Mouse (Mus musculus) limb, embryonic 12.5 days (tissue): ENCODE data around the gene Ggcx. TPM values are rescaled to one million over a fixed set of nuclear protein-coding genes. Genes with fewer than 3 reads are reported as not detected.

Source experiments
- ATAC-seq: fragments of 200-750 bp; cut with Nextera tagmentation; 2 replicates; pipeline ENCODE4 v1.8.0; 2017; ENCODE audit warnings: low read depth, moderate TSS enrichment; ENCODE audit not compliant: insufficient number of reproducible peaks, insufficient read depth, low FRiP score, low TSS enrichment
- H3K27ac ChIP-seq: fragments of 300-500 bp; sonication (generic); 2 replicates; pipeline ENCODE4 v1.5.1; 2016; ENCODE audit warnings: mild to moderate bottlenecking, moderate library complexity
- H3K27me3 ChIP-seq: fragments of 300-500 bp; sonication (generic); 2 replicates; pipeline ENCODE4 v1.6.1; 2016; ENCODE audit warnings: mild to moderate bottlenecking, moderate library complexity
- H3K36me3 ChIP-seq: fragments of 300-500 bp; sonication (generic); 2 replicates; pipeline ENCODE4 v1.6.1; 2016; ENCODE audit warnings: mild to moderate bottlenecking, moderate library complexity
- H3K4me1 ChIP-seq: fragments of 300-500 bp; sonication (generic); replicated peaks from 2 replicates; pipeline ENCODE4 v1.6.1; 2016
- H3K4me2 ChIP-seq: fragments of 300-500 bp; sonication (generic); 2 replicates; pipeline ENCODE4 v1.6.1; 2016; ENCODE audit warnings: mild to moderate bottlenecking, moderate library complexity
- H3K4me3 ChIP-seq: fragments of 300-500 bp; sonication (generic); replicated peaks from 2 replicates; pipeline ENCODE4 v1.5.1; 2016; ENCODE audit warnings: mild to moderate bottlenecking
- H3K9ac ChIP-seq: fragments of 300-500 bp; sonication (generic); replicated peaks from 2 replicates; pipeline ENCODE4 v1.6.1; 2016; ENCODE audit warnings: mild to moderate bottlenecking, moderate library complexity
- H3K9me3 ChIP-seq: fragments of 300-500 bp; sonication (generic); 2 replicates; pipeline ENCODE4 v1.6.1; 2016; ENCODE audit warnings: mild to moderate bottlenecking, moderate library complexity
- WGBS: fragments of 180-500 bp; shearing (Covaris S2); methylation state at CpG from one replicate; pipeline ENCODE4 v1.1.7; 2016; 5-methylcytosine and 5-hydroxymethylcytosine counted together
- polyA plus RNA-seq: library from polyadenylated mRNA; unstranded; fragments of >200 nt; fragmentation: Nextera tagmentation; extraction: Ambion mirVana; gene quantifications from 2 replicates; pipeline ENCODE4 v1.2.1, GENCODE M21; 2016

Ggcx gene
- polyA plus RNA-seq, 1 experiment from 2014 or later: 34.0 TPM

DNA sequence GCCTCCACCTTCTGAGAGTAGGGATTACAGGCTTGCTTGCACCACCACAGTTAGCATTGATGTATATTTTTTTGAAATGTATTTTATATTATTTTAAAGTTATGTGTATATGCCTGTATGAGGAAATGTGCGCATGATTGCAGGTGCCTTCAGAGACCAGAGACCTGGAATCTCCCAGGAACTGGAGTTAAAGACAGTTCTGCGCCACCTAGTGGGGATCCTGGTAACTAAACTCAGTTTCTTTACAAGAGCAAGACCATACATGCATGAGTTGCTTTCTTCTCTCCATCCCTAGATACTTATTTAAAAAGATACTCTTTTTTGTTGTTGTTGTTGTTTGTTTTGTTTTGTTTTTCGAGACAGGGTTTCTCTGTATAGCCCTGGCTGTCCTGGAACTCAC is 4.5 kb upstream of the Ggcx start:
- ATAC-seq: no peak
- H3K9me3 ChIP-seq: no peaks in the 10 kb centered on the region
- WGBS: 19% methylated on average over 3 of the region's 3 CpGs
- no peak overlapping the region for H3K27ac ChIP-seq
- H3K4me3 ChIP-seq: no peak overlapping the region
- H3K4me2 ChIP-seq: no peak overlapping the region
- H3K27me3 ChIP-seq: no peaks in the 10 kb centered on the region; the same call in 1 of the 2 replicates
- H3K36me3 ChIP-seq: no peaks in the 10 kb centered on the region
- H3K9ac ChIP-seq: no peak overlapping the region
- no peaks in the 10 kb centered on the region for H3K4me1 ChIP-seq

DNA sequence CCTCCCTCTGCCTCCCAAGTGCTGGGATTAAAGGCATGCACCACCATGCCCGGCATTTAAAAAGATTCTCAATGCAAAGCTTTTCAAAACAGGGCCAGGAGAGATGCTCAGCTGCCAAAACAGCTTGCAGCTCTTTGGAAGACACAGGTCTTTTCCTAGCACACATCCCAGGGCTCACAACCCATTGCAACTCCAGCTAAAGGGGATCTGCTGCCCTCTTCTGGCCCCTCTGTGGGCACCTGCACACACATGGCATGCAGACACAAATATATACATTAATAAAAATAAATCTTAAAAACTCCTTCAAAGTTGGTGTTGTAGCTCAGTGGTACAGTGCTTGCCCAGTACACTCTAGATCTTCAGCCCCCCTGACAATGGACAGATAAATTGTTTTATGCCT is 4.1 kb upstream of the Ggcx start:
- Histone ChIP-seq H3K27me3 (no peaks in the 10 kb centered on the region; the same call in 1 of the 2 replicates), H3K4me1 (peaks cover 2% of the 10 kb centered on the region), H3K27ac (no peak overlapping the region), H3K36me3 (no peaks in the 10 kb centered on the region), H3K9ac (no peak overlapping the region), H3K4me3 (no peak overlapping the region), H3K4me2 (no peak overlapping the region), H3K9me3 (no peaks in the 10 kb centered on the region)
- 27% methylated on average over 1 of the region's 1 CpGs for WGBS
- ATAC-seq: no peak

DNA sequence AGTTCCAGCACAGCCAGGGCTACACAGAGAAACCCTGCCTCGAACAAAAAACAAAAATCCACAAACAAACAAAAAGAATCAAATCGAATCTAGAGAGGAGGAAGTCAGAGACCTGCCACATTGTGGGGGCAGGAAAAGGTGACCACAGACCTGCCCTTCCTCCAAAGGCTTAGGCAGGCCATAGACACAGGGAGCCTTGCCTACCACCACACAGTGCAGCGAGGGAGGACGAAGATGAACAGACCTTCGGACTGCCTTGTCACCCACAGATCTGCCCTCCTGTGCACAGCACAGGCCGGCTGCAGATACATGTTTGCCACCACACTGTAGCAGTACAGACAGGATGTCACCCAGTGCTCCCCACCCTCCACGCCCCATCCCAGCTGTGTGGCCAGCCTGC is 3.6 kb upstream of the Ggcx start:
- ATAC-seq: no peak
- no peaks in the 10 kb centered on the region for H3K9me3 ChIP-seq
- H3K4me3 ChIP-seq: no peak overlapping the region
- H3K36me3 ChIP-seq: no peaks in the 10 kb centered on the region
- H3K27me3 ChIP-seq: no peaks in the 10 kb centered on the region; the same call in 1 of the 2 replicates
- H3K27ac ChIP-seq: no peak overlapping the region
- peaks cover 7% of the 10 kb centered on the region for H3K4me1 ChIP-seq
- H3K4me2 ChIP-seq: no peak overlapping the region
- 85% methylated on average over 7 of the region's 7 CpGs for WGBS
- no peak overlapping the region for H3K9ac ChIP-seq

- Histone ChIP-seq H3K27me3 (no peaks in the 10 kb centered on the region), H3K9me3 (no peaks in the 10 kb centered on the region), H3K27ac (no peak overlapping the region), H3K9ac (peak overlapping the region; percentile 84; the same call in 1 of the 2 replicates), H3K4me1 (peaks cover 7% of the 10 kb centered on the region), H3K4me3 (peak overlapping the region; percentile 86), H3K36me3 (peaks cover 43% of the 10 kb centered on the region), H3K4me2 (peak overlapping the region; percentile 79)
- WGBS: 85% methylated on average over 5 of the region's 5 CpGs
- ATAC-seq: no peak
Observed at GRCm38 (mm10) chr6:72415181-72415580, 1.1 kb downstream of the Ggcx start.

DNA sequence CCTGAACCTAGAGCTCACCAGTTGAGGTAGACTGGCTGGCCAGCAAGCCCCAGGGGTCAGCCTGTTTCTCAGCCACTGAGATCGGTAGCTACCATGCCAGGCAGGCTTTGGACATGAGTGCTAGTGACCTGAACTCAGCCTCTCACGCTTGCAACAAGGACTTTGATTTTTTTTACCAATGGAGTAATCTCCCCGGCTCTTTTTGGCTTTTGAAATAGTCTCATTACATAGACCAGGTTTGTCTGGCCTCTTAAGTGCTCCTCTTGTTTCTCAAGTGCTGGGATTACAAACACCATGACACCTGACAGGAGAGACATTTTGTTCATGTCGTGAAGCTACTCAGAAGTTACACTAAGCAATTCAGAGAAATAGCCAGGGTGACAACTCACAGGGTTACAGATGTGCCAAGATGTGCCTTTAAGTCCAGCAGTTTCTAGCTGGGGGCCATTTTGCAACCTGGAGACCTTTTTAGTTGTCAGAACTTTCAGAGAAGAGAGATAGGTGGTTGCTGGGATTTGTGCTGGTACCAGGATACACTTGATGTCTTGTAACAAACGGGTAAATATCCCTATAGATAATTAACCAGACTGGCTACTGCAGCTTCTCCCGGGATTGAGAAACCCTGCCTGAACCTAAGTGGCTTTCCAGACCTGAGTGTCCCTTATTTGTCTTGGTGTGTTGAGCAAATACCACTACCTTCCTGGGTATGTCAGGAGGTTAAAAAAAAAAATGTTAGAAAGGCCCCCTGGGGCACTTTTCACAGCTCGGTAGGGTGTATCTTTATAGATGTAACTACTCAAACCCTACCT is 2.1 kb downstream of the Ggcx start:
- H3K9ac ChIP-seq: no peak overlapping the region
- peaks cover 7% of the 10 kb centered on the region for H3K4me1 ChIP-seq
- no peak overlapping the region for H3K27ac ChIP-seq
- no peak overlapping the region for H3K4me3 ChIP-seq
- WGBS: 87% methylated on average over 7 of the region's 7 CpGs
- no peaks in the 10 kb centered on the region for H3K9me3 ChIP-seq
- ATAC-seq: no peak
- peaks cover 53% of the 10 kb centered on the region for H3K36me3 ChIP-seq
- no peak overlapping the region for H3K4me2 ChIP-seq
- no peaks in the 10 kb centered on the region for H3K27me3 ChIP-seq

- H3K36me3 ChIP-seq: peaks cover 74% of the 10 kb centered on the region
- no peak overlapping the region for H3K4me2 ChIP-seq
- H3K27me3 ChIP-seq: no peaks in the 10 kb centered on the region
- ATAC-seq: no peak
- H3K9ac ChIP-seq: no peak overlapping the region
- no peak overlapping the region for H3K4me3 ChIP-seq
- WGBS: 88% methylated on average over 4 of the region's 4 CpGs
- H3K27ac ChIP-seq: no peak overlapping the region
- H3K4me1 ChIP-seq: peaks cover 7% of the 10 kb centered on the region
- H3K9me3 ChIP-seq: no peaks in the 10 kb centered on the region
Observed at GRCm38 (mm10) chr6:72418279-72418678, 4.2 kb downstream of the Ggcx start.

DNA sequence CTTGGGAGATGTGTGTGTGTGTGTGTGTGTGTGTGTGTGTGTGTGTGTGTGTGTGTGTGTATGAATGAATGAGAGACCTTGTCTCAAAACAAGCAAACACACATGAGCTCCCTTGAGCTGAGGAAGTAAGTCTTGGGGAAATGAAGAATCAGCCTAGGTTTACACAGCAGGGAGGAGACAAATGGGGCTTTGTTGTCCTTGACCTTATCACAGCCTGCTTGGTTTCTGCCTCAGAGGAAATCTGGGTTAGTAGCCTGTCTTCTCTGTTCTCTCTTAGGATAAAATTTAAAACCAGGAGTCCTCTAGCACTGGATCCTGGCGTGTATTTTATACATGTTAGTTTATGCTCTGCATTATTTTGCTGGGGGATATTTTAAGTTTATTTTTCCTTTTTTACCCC is 5.7 kb downstream of the Ggcx start:
- no peak for ATAC-seq
- Histone ChIP-seq H3K9me3 (no peaks in the 10 kb centered on the region), H3K27ac (no peak overlapping the region), H3K4me2 (no peak overlapping the region), H3K4me3 (no peak overlapping the region), H3K36me3 (peaks cover 90% of the 10 kb centered on the region), H3K4me1 (peaks cover 6% of the 10 kb centered on the region), H3K27me3 (no peaks in the 10 kb centered on the region), H3K9ac (no peak overlapping the region)
- 95% methylated on average over 1 of the region's 1 CpGs for WGBS

- no peak for ATAC-seq
- H3K27me3 ChIP-seq: no peaks in the 10 kb centered on the region
- no peak overlapping the region for H3K4me3 ChIP-seq
- no peak overlapping the region for H3K9ac ChIP-seq
- H3K4me2 ChIP-seq: no peak overlapping the region
- no peaks in the 10 kb centered on the region for H3K9me3 ChIP-seq
- 95% methylated on average over 10 of the region's 10 CpGs for WGBS
- peaks cover 99% of the 10 kb centered on the region for H3K36me3 ChIP-seq
- no peak overlapping the region for H3K27ac ChIP-seq
- no peaks in the 10 kb centered on the region; the same call in 1 of the 2 replicates for H3K4me1 ChIP-seq
Observed at GRCm38 (mm10) chr6:72420901-72421300, 6.8 kb downstream of the Ggcx start.

DNA sequence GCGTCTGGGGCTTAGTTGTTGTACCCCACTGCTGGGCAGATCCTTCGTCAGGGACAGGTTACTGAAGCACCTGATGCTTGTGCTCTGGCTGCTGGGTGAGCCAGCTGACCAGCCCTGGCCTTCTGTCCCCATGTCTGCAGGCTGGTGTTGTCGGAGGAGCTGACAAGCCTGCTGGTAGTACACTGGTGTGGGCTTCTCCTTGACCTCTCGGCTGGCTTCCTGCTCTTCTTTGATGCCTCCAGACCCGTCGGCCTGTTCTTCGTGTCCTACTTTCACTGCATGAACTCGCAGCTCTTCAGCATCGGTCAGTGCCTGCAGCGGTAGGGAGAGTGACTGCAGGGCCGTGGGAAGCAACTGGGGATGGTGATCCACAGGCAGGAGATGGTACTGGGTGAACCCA is 11.5 kb downstream of the Ggcx start:
- Histone ChIP-seq H3K4me3 (no peak overlapping the region), H3K4me1 (peaks cover 6% of the 10 kb centered on the region), H3K27me3 (no peaks in the 10 kb centered on the region), H3K4me2 (no peak overlapping the region), H3K9me3 (no peaks in the 10 kb centered on the region), H3K9ac (no peak overlapping the region), H3K27ac (no peak overlapping the region), H3K36me3 (peaks cover 93% of the 10 kb centered on the region)
- 91% methylated on average over 11 of the region's 11 CpGs for WGBS
- ATAC-seq: no peak

- Histone ChIP-seq H3K4me3 (no peak overlapping the region), H3K9me3 (no peaks in the 10 kb centered on the region), H3K4me1 (peaks cover 6% of the 10 kb centered on the region), H3K4me2 (0 out of 2 replicates have a peak overlapping the region, but pooled peaks have one; percentile 5), H3K27me3 (no peaks in the 10 kb centered on the region), H3K36me3 (peaks cover 93% of the 10 kb centered on the region), H3K27ac (peak overlapping the region; percentile 62; the same call in 1 of the 2 replicates), H3K9ac (no peak overlapping the region)
- WGBS: 34% methylated on average over 8 of the region's 8 CpGs
- peak; percentile 67 for ATAC-seq
Observed at GRCm38 (mm10) chr6:72428036-72428435, 13.9 kb downstream of the Ggcx start.

GRCm38 (mm10) chr6:72429061-72429842 is 15.1 kb downstream of the Ggcx start:
- Histone ChIP-seq H3K27me3 (no peaks in the 10 kb centered on the region), H3K27ac (no peak overlapping the region), H3K4me3 (no peak overlapping the region), H3K4me1 (peaks cover 6% of the 10 kb centered on the region), H3K9ac (no peak overlapping the region), H3K9me3 (no peaks in the 10 kb centered on the region), H3K36me3 (peaks cover 92% of the 10 kb centered on the region), H3K4me2 (no peak overlapping the region)
- no peak for ATAC-seq
- 88% methylated on average over 21 of the region's 21 CpGs for WGBS
